Mouse (Mus musculus): ENCODE measurements around the gene Ube2h.

Gene Ube2h

DNA sequence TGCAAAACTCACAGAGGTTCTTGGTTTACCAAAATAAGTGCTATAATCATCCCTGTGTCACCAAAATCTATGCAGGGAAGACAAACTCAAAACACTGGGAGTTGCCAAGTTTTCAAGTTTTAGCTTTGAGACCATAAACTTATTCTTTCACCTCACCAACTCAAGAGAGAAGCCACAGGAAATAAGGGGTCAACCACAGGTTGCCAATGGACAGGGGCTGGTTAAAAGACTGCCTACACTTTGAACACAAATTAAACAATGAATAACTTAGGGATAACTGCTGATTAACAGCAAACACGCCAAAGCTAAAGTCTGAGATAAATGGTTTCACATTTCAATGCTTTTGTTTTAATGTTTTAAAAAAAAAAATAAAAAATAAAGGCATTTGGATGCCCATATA, 5.2 kb downstream of the Ube2h start:
- no peak for DNase-seq (ENCODE audit: low spot score)

DNA sequence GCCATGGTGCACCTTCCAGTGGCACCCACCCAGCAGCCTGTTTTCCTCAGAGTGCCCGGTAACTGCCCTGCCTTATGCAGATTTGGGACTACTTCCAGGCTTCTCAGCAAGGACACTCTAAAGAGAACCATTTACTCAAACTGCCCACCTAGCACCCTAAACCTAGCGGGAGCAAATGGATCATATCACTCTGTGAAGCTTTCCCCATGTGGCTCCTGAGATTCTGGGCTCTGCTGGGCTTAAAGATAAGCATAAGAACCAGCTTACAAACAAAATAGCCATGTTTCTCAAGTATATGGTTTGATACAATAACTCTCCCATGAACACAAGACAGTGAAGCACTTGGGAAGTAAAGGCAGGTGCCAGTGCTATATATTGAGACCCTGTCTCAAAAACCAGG, 11.8 kb downstream of the Ube2h start:
- DNase-seq (ENCODE audit: low spot score) = no peak

DNA sequence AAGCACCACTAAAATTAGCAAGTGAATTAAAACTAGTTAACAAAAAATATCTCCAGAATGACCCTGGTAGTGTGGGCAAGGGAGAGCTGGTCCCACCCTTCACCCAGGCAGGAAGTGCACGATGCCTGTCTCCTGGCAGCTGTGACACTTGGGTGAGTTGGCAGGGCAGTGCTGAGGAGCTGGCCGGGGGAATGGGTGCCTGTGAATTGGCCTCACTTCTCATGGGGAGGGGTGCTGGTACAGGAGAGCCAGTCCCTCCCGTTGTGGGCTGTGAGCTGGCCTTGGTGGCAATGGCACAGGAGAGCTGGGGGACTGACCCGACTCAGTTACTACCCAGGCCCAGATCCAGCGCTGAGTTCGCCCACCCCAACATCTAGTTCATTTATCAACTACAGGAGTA, 16.4 kb downstream of the Ube2h start:
- no peak for DNase-seq (ENCODE audit: low spot score)

DNA sequence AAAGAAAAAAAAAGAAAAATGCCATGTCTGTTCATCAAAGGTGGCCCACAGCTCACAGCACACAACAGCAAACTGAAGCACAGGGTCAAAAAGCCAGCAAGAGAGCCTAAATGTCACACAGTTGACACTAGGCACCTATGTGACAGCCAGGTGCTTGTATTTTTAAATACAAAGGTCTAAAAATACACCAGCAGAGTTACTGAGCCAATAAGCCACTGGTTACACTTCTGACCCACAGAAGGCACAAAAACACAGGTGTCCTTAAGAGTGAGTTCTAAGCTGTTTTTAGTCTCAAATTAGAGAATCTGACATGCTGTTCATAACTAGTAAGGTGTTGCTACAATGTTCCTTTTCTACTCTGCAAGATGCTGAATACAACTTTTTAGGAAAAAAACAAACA, 17.7 kb downstream of the Ube2h start:
- no peak for DNase-seq (ENCODE audit: low spot score)

DNA sequence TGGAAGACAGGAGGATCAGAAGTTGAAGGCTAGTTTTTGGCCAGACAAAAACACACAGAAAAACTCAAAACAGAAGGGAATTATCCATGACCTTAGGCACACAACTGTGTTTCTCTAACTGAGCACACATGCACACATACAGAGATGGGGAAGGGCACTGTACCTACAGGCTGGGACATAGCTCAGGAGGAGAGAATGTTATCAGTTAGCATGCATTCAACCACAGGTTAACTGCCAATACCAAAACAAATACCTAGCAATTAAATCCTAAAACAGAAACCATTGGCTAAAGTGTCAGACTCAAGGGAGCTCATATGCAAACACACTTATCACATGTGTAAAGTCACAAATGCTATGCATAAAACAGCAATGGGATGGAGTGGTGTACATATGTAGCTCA, 20.2 kb downstream of the Ube2h start:
- no peak for DNase-seq (ENCODE audit: low spot score)

DNA sequence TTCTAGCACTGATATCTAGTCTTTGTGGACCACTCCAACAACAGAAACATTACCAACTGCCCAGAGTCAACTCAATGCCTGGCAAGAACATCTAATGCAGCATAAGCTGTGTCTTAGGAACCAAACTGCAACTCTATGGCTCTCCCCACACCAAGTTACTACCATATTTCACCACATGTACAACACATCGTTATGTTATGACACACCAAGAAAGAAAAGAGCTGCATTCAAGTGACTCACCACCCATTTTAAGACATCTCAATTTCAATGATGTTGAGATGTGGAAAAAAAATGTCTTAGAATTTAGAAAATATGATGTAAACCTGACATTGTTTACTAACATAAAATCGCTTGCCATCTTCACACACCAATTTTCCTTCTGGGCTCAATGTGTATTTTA, 22.0 kb downstream of the Ube2h start:
- DNase-seq (ENCODE audit: low spot score) = no peak

DNA sequence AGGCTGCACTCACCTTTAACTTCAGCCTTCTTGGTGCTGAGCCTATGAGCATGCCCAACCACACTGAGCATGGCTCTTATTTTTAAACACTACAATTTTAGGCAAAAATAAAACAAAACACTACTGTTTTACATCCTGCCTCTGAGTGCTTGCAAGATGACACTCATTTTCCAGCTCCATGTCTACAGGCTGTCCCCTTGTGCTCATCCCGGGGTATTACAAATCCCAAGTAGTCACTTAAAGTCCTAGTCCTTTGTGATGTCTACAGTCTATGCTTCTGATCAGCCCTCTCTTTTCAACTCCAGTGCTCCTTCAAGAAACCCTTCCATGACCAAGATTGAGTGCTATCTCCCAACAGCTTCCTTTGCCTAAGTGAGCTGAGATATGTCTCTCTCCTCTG, 26.0 kb downstream of the Ube2h start:
- no peak for DNase-seq (ENCODE audit: low spot score)

DNA sequence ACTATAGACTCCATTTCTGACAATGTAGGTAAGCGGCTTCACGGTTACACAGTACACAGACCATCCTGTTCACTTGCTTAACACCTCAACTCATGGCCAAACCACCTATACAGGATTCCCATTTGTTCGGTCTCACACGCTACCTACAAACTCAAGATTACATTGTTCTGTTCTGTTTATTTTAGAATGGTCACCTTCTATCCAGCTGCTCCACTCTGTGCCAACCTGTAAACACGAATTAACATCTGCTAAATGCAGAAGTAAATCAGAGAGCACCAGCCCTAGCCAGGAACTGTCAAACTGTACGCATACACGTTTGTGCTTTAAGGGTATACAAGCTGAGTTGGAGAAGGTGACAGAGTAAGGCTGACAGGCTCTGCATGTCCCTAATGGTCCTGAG, 27.5 kb downstream of the Ube2h start:
- DNase-seq (ENCODE audit: low spot score) = no peak

DNA sequence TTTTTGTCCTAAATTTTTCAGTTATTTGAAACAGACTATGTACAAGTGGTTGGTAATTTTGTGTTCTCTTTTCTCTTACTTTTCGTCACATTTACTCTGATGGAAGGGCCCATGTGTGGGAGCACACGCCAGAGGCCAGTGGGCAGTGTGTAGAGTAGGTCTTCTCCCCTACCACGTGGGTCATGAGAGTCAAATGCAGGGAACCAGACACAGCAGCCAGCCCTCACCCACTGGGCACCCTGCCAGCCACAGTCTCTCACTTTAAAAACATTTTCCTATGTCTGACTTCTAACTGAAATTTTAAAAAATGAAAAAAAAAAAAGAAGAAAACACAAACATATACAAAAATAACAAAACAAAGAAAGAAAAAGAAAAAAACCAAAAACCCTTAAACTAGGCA, 28.0 kb downstream of the Ube2h start:
- no peak for DNase-seq (ENCODE audit: low spot score)

DNA sequence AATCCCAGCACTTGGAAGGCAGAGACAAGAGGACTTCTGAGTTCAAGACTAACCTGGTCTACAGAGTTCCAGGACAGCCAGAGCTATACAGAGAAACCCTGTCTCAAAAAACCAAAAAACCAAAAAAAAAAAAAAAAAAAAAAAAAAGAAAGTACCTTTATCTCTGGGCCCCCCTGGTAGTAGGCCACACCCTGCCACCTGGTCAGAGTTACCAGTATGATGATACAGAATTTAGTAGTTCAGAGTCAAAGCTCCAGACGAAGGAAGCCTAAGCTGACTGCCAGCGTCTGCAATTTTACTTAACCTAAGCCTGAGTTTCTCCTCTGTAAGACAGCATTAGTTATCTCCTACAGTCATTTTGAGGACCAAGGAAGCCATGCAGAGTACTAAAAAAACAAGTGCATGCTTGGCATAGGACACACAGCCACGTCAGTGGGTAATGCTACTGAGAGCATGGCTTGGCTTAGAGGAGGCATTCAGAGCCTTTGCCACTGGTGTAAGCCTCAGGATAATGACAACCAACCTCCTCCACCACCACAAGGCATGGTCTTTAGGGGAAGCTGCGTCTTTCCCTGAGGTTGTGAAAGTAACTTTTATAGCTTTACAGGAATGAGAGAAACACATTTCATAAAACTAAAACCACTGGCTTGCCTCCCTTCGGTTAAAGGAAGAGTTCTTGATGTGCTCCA, 29.0 kb downstream of the Ube2h start:
- no peak for DNase-seq (ENCODE audit: low spot score)

DNA sequence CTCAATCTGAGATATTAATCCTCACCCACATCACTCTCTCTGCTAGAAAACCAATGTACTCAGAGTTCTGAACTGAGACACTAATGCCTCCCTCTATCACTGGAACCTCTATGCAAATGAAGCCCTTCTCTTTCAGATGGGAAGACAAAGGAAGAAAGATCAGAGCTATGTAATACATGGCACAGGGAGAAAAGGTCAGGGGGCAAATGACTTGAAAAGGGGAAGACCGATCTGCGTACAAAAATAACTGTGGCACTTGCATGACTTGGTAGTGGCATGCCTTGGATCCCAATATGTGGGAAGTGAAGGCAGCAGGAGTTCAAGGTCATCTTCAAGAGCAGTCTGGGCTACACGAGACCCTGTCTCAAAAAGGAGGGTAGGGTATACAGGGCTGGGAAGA, 31.4 kb downstream of the Ube2h start:
- no peak for DNase-seq (ENCODE audit: low spot score)

DNA sequence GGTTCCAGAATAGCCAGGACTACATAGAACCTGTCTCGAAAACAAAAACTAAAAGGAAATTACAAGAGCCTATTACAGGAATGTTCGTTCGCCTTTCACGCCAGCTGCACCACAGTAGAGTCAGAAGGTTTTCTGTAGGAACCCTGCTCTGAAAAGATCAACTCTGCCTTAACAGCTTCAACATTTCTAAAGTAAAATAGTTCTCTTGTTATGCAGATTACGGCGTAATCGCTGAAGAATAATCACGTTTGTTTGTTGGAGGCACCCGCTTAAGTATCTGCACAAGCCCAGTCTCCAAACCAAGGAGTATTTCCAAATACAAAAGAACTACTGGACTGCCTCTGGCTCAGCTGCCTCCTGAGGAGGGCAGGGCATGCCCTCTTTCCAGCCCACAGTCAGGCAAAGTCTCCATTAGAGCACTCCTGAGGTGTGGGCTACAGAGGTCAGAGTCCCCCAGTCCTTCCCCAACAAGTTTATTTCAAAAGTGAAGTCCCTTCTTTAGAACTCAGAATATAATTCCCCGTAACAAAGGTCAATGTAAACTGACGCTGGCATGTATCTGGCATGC, 31.9 kb downstream of the Ube2h start:
- no peak for DNase-seq (ENCODE audit: low spot score)

DNA sequence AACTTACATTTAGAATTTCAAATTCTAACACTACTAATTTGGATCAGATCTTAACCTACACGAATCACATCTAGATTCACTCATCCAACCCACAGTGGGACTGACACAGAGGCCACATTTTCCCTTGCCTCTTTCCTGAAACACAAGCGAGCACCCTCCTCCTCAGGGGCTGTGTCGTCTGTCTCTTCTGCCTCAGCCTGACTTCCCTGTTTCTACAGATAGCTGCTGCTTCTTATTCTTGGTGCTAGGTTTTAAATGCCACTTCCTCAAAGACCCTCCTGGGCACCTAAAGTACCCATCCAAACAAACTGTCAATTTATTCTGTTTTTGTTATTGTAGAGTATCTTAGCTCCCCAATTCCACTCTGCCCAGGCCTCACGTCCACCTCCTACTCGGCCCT, 34.5 kb downstream of the Ube2h start:
- no peak for DNase-seq (ENCODE audit: low spot score)

DNA sequence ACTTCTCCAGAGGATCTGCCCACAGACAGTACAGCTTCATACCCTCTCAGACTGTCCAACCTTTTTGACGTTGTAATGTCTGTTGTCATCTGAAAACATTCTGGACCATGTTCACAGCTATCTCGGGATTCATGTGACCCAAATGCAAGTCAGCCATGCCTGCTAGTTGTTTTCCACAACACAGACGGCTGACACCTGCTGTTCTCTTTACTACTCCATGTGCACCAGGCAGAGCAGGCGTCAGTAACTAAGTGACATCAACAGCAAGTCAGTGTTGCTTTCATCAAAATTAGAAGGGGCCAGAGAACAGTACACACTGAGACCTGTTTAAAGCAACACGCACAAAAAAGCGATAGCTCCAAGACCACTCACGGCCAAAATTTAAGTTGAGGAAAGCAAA, 36.9 kb downstream of the Ube2h start:
- no peak for DNase-seq (ENCODE audit: low spot score)

DNA sequence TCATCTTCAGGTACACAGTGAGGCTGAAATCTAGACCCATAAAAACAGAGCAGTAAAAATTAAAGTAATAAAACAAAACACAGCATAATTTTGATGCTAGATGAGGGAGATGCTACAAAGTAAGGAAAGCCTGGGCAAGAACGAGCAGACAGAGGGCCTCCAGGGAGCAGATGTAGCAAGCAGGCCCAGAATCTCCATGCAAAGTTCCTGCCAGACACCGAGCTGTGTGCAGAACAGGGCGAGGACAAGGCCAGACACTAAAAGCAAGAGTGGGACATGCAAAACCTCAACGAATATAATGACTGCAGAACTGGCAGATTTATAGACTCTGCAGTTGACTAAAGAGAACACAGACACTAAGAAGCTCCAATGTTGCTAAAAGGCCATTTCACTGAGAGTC, 38.9 kb downstream of the Ube2h start:
- DNase-seq (ENCODE audit: low spot score) = no peak

DNA sequence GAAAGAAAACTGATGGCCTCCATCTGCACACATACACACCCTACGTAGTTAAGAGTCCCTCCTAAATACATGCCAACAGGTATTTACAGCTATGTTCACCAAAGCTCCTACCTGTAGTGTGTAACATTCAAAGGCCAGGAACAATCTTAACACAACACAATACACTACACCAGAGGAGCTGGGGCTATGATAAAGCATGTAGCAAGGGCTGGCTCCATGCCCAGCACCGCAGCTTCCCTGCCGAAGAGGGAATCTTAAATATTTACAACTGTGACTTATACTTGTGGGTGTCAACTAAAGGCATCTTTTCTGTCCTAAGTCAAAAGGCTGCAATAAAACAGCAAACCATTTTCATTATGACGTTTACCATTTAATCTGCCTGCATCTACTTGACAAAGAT, 41.3 kb downstream of the Ube2h start:
- no peak for DNase-seq (ENCODE audit: low spot score)

DNA sequence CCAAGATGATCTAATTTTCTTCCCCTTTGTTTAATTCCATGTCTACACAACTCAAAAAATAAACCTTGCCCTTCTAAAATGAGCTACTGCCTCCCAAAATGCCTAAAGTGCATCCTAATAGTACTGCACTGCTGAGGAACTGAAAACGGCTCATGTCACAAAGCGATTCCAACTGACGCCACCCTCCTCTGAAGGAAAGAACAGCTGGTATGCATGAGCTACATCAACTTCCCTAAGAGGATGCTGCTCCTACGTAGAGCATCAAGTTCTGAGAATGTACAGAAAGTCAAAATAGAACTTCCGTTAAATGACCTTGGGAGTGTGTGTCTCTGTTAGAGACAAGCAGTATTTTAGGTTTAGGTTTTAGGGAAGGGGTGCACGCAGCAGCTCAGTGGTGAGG, 45.1 kb downstream of the Ube2h start:
- DNase-seq (ENCODE audit: low spot score) = no peak

DNA sequence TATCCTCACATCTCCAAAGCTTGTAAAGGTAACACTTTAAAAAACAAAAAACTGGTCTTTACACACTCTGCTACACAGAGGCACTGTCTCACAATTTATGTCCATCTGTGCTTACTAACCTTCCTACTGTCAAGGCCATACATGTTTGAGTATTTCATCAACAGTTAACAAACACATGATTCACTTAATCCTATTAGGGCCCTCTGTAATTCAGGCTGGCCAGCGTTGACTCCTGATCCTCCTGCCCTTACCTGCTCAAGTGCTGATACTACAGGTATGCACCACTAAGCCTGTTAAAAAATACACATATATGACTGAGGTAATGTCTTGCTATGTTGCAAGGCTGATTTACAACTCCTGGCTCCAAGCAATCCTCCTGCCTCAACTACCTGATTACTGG, 46.4 kb downstream of the Ube2h start:
- no peak for DNase-seq (ENCODE audit: low spot score)

DNA sequence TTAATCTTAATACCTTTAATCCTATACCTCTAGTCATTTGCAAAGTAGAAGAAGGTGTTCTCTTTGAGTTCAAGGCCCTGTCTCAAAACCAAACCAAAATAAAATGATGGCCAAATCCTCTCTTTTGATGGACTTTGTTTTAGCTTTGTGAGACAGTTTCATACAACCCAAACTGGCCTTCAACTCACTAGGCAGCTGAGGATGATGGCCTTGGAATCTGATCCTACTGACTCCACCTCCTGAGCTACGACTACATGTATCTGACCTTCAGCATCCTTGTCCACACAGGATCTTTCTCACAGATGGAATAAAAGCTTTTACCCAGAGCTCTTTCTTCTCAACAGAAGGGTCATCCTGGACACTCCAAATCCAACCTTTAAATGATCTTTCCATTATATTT, 48.5 kb downstream of the Ube2h start:
- DNase-seq (ENCODE audit: low spot score) = no peak

DNA sequence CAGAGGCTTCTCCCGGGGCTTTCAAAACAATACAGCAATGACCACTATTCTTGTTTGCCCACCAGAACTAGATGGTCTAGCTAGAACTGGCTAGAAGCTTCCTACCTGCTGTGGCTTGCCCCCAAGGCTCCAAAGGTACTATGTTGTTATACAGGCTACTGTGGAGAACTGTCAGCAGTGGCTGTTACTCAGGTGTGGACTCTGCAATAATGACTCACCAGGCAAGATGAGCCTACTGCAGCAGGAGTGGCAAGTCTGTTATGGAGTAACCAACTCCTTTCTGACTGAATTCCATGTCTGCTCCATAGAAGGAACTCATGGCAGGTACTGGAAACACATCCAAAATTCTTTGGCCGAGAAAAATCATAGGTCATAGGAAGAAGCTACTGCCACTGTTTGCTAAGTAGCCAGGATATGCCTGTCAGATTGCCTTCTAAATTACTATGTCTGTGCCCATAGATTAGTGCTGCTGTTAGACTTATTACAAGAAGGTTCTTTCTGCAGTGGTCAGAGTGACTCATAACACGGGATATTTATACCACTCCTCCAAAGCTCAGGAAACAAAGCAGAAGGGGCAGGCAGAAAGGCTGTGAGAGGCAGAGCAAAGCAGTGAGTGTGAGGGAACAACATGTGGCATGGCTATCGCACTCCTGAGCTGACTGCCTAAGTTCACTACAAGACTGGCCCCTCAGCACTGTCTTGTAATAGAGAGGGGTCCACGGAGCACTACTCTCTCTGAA, 51.9 kb downstream of the Ube2h start:
- DNase-seq (ENCODE audit: low spot score) = no peak

DNA sequence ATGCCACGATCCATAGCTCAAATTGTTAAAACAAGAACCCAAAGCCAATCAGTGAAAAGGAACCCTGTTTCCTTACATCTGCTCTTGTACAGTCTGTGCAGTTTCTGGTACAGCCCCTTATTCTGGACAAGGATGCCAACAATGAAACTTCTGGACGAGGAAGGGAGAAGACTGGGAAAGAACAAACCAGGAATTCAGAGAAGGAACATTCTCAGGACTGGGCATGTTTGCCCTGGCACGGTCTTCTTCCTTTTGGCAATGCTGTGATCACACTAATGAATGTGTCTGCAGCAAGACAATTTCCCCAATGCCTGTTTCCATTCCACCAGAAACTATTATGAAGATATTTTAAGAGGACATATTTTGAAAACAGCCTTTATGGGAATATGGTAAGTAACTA, 55.6 kb downstream of the Ube2h start:
- no peak for DNase-seq (ENCODE audit: low spot score)

DNA sequence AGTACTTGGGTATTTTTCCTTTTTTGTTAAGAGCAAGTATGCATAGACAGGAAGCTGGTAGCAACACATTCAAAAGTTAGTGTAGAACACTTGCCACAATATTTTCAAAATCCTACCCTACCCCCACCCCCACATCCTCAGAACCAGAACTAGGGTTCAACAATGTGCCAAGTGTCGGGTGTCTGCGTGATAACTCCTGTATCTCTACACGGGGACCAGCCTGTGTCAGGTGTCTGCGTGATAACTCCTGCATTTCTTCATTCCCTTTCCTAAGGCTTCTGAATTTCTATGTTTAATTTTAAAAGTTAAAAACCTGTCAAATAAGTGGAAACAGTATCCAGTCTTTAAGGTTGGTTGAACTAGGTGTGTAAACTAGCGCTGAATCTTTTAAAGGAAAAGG, 58.4 kb downstream of the Ube2h start:
- DNase-seq (ENCODE audit: low spot score) = no peak

DNA sequence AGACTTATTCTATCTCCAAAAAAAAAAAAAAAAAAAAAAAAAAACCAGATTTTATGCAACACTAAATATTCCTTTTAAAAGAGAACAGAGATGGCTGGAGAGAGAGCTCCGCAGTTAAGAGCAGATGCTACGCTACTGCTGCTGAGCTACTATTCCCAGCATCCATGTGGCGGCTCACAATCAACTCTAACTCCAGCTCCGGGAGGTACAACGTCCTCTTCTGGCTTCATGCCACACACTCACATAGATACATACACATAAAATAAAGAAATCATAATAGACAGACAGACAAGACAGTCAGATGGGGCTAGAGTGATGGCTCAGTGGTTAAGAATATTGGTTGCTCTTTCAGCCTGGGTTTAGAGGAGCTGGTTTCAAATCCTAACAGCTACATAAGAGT, 58.9 kb downstream of the Ube2h start:
- DNase-seq (ENCODE audit: low spot score) = no peak

Data from urinary bladder, postnatal 25 days (tissue).